Mouse (Mus musculus) left cerebral cortex, adult 2 months (tissue): ENCODE measurements around the gene Mesp2. TPM values are rescaled to one million over a fixed set of nuclear protein-coding genes. Genes with fewer than 3 reads are reported as not detected.

Source experiments
- DNase-seq, 2 experiments: peaks; one replicate each; pipeline ENCODE4 v3.0.0; 2021 to 2022; ENCODE audit warnings: low spot score in 2 of 2, mixed read lengths in 1 of 2; ENCODE audit errors: extremely low spot score in 1 of 2
- H3K27ac ChIP-seq: fragments of 200-600 bp; 2 replicates; pipeline ENCODE4 v1.8.1; 2022
- H3K4me3 ChIP-seq: fragments of 200-600 bp; 2 replicates; pipeline ENCODE4 v1.8.1; 2022
- CTCF ChIP-seq: fragments of 200-600 bp; IDR thresholded peaks from 2 replicates; pipeline ENCODE4 v1.8.1; 2022; ENCODE audit warnings: antibody characterized with exemption, mild to moderate bottlenecking, moderate library complexity
- intact Hi-C: fragments of 180-260 bp; cut with DNase I; formaldehyde crosslinking; loops from one replicate; pipeline ENCODE4 v1.15.1; 2025
- total RNA-seq, 2 experiments: library from RNA; stranded (reverse); gene quantifications; 2 replicates each; pipeline ENCODE4 v1.2.3; 2021

Gene Mesp2
- total RNA-seq, 2 experiments from 2014 or later: 0.87 to 1.8 TPM

GRCm38 (mm10) chr7:79792635-79793421 is 17.7 kb upstream of the Mesp2 start:
- DNase-seq: peak; percentile 23 to 33
- H3K4me3 ChIP-seq: peak overlapping the region; percentile 43
- H3K27ac ChIP-seq: no peak overlapping the region
- peak; percentile 60 for TF ChIP-seq CTCF
- intact Hi-C loops: no loop called here

DNA sequence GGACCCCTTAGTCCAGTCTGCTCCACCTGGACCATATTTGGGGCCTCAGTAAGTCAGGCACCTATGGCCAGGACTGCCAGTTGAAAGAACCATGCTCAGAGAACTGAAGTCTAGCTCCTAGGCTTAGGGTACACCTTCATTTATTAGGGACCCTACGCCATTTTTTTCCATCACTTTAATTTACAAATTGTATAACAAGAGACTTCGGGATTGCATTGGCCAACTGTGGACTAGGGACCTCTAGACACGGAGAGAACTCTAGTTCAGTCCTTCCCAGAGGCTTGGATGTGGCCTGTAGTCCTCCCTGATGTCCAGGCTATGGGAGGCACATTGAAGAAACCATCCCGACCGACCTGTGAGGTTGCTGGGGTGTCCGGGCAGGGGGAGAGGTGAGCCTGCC is 16.8 kb upstream of the Mesp2 start, which contains the start of gene Mesp1:
Mesp1 (minus strand) TSS at position 101 of the 400 bp plus-strand sequence.
- DNase-seq: no peak
- intact Hi-C loops: no loop called here
- no peak within 1 kb of the TSS for H3K27ac ChIP-seq
- peak within 1 kb of the TSS; percentile 43 for H3K4me3 ChIP-seq
- no peak for TF ChIP-seq CTCF

DNA sequence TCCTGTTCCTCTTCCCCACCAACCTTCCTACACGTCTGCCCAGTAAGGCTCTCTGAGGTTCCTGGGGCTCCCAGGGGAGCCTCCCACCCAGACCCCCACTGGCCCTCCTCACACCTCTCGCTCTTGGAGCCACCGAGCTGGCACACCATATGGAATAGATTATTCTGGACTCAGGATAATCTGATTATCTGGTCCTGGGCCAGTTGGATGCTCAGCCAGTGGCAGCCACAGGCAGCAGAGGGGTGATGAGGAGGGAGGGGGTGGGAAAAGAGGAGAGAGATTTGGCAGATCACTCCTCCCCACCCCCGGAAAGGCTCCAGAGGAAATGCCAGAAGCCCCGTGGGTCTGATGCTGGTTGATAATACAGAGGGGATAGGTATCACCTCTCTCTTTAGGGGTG is 11.9 kb upstream of the Mesp2 start:
- DNase-seq: no peak
- TF ChIP-seq CTCF: no peak
- Histone ChIP-seq H3K4me3 (no peak overlapping the region), H3K27ac (no peak overlapping the region)
- intact Hi-C loops: loop anchor here (1.0 kb wide), 1 partner anchor 116 kb away; no protein-coding TSS in a partner anchor

DNA sequence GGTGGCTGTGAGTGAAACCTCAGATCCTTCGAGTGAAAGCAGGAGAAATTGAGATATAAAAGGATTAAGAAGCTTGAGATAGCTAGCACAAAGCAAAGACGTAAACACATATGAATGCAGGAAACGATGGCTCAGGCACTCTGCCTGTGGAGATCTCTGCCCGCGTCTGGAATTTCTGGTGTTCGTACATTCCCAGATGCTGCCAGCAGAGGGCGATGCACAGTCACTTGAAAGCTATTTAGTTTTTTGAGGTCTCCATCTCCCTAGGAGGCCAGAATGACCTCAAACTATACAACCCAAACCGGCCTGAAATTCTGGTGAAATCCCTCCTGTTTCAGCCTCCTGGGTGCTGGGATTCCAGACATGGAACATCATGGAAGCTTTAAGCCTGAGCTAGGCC is 11.5 kb upstream of the Mesp2 start:
- H3K27ac ChIP-seq: no peak overlapping the region
- intact Hi-C loops: loop anchor here (1.0 kb wide), 1 partner anchor 115 kb away; no protein-coding TSS in a partner anchor
- peak; percentile 76 to 83 for DNase-seq
- H3K4me3 ChIP-seq: no peak overlapping the region
- TF ChIP-seq CTCF: peak; percentile 91

DNA sequence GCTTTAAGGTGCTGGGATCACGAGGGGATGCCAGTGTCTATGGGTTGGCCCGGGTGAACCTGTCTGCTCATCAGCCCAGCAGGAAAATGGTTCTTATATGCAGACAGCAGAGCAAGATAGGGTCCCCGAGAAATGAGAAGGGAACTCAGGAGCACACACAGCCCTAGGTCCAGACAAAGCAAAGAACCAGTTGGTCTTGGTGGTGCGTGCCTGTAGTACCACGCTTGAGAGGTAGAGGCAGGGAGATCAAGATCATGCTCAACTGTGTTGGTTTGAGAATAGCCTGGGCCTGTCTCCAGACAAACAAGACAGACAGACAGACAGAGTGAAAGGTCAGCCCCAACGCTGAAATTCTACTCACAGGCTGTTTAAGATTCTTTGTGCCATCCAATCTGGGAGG is 11.0 kb upstream of the Mesp2 start:
- H3K27ac ChIP-seq: no peak overlapping the region
- no peak for DNase-seq
- no peak for TF ChIP-seq CTCF
- H3K4me3 ChIP-seq: no peak overlapping the region
- intact Hi-C loops: loop anchor here (1.0 kb wide), 1 partner anchor 115 kb away; no protein-coding TSS in a partner anchor

- intact Hi-C loops: no loop called here
- no peak for TF ChIP-seq CTCF
- H3K27ac ChIP-seq: no peak overlapping the region
- DNase-seq: no peak
- no peak overlapping the region for H3K4me3 ChIP-seq
Observed at GRCm38 (mm10) chr7:79800336-79800735, 10.2 kb upstream of the Mesp2 start.

- H3K27ac ChIP-seq: no peak overlapping the region
- no peak for TF ChIP-seq CTCF
- no peak for DNase-seq
- intact Hi-C loops: no loop called here
- no peak overlapping the region for H3K4me3 ChIP-seq
Observed at GRCm38 (mm10) chr7:79801391-79801790, 9.1 kb upstream of the Mesp2 start.

GRCm38 (mm10) chr7:79802037-79802436 is 8.5 kb upstream of the Mesp2 start:
- no peak for TF ChIP-seq CTCF
- H3K27ac ChIP-seq: no peak overlapping the region
- intact Hi-C loops: no loop called here
- no peak for DNase-seq
- no peak overlapping the region for H3K4me3 ChIP-seq

DNA sequence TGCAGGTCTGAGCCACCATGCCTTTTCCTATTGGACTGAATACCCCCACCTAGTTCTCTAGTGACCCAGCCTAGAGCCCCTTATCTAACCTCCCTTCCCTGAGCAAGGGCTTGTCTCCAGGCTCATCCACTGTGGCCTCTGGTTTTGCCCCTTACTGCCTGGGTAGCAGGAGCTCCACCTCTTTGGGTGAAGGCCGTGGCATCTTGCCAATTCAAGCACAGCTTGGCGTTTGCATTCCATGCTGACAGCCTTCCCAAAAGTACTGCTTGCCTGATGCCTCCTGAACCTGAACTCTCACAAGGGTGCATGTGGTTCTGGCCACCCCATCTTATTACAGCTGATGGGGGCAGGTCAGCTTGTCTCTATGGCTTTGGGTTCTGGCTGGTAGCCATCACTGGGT is 6.6 kb upstream of the Mesp2 start:
- TF ChIP-seq CTCF: no peak
- no peak overlapping the region for H3K4me3 ChIP-seq
- no peak overlapping the region for H3K27ac ChIP-seq
- intact Hi-C loops: no loop called here
- no peak for DNase-seq

DNA sequence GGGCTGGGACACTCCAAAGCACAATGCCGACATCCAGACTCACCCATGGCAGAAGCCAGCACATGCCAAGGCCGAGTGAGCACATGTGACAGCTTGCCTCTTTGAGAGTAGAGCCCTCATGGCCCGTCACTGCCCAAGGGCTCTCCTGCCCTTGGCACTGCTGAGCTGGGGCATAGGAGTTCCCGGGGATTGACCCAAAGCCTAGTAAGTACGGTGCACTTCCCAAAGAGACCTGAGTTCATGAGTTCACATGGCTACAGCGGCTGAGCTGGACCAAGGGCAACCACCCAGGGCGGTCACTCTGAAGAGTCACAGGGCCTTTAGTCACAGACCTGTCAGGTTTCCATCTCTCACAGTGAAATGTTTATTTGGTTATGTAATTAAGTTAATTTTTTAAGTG is 2.0 kb upstream of the Mesp2 start:
- Histone ChIP-seq H3K27ac (no peak overlapping the region), H3K4me3 (no peak overlapping the region)
- intact Hi-C loops: no loop called here
- no peak for TF ChIP-seq CTCF
- DNase-seq: no peak

DNA sequence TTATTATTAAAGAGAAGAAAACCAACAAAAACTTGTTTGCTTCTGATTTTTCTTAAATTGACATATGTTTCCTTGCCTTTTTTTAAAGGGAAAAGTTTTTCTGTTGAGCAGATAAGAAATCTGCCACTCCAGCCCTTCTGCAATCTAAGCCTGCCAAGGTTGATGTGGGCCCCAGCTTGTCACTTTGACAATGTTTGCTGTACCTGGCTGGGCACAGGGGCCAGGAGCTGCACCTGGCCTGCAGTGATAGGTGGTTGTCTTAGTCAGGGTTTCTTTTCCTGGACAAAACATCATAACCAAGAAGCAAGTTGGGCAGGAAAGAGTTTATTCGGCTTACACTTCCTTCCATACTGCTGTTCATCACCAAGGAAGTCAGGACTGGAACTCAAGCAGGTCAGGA is 2.9 kb downstream of the Mesp2 start:
- H3K27ac ChIP-seq: no peak overlapping the region
- no peak overlapping the region for H3K4me3 ChIP-seq
- DNase-seq: no peak
- intact Hi-C loops: no loop called here
- no peak for TF ChIP-seq CTCF

DNA sequence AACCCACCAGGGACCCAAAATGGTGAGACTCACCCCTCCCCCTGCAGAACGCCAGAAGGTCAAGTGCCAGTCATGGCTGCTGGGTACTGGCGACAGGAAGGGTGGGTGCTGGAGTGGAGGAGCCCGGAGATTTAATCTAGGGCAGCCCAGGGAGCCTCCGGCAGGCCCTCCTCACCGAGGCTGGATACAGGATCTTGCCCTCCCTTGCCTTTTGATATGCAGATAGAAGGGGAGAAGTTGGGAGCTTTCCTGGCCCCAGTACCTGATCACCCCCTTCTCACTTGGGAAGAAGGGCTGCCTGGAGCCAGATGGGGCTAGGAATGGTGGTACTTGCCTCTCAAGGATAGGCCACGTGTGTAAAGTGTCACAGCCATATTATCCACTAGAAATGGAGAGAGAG is 7.8 kb downstream of the Mesp2 start:
- intact Hi-C loops: no loop called here
- no peak for TF ChIP-seq CTCF
- no peak for DNase-seq
- Histone ChIP-seq H3K4me3 (no peak overlapping the region), H3K27ac (no peak overlapping the region)

GRCm38 (mm10) chr7:79819515-79819914 is 9.0 kb downstream of the Mesp2 start:
- DNase-seq: no peak
- intact Hi-C loops: no loop called here
- TF ChIP-seq CTCF: no peak
- Histone ChIP-seq H3K4me3 (no peak overlapping the region), H3K27ac (no peak overlapping the region)
